Mouse (Mus musculus): Measurements from ENCODE around the gene Mad2l1bp. TPM values are rescaled to one million over a fixed set of nuclear protein-coding genes. Genes with fewer than 3 reads are reported as not detected.
A peak's percentile ranks its signal among the peaks of the same experiment; 100 is the strongest.

Mad2l1bp gene
- total RNA-seq (2015; ENCODE audit: low replicate concordance) = 33.0 and 66.5 TPM in 2 replicates
- total RNA-seq (2017; ENCODE audit: low replicate concordance) = 30.2 and 33.7 TPM in 2 replicates

DNA sequence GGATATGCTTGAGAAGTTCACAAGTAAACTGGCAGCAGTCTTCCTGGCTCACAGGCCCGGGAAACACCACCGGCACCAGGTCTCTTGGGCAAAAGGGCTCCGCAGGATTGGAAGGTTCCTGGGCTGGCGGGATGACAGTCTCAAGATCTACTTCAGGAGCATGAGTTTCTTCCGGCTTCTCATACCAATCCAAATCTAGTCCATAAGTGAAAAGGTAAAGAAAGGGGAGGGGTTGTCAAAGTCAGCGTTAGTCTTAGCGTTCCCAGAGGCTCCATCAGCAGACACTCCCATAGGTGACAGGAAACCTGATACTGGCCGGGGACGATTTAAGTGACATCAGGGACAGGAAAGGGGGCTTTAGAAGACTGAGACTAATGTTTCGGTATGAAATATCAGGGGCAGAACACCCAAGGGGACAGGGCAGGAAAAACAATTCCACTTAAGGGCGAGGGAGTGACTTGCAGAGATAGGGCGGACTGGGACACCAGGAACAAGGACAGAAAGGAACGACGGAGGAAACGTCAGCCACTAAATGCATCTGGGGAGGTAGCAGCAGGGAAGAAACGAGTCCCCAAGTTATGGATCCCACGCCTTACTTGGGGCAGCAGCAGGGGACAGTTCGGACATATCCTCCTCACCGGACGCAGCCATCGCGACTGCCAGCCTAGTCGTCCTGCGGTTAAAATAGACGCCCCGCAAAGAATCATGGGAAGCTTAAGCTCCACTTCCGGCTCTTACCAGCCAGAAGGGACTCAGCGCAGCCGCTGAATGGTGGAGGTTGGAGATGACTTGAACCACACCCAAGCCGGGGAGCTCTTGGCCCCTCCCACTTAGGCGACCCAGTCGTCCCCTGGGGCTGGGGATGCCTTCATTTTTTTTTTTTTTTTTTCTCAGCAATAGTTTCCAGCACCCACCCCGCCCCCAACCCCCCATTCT, at the start of gene Mad2l1bp:
Gene Mad2l1bp, minus strand, starts transcription at position 707 of the 936 bp plus-strand sequence.
- peak; percentile 88 for ATAC-seq (replicated peaks; ENCODE audit: low FRiP score, poor library complexity, severe bottlenecking)

DNA sequence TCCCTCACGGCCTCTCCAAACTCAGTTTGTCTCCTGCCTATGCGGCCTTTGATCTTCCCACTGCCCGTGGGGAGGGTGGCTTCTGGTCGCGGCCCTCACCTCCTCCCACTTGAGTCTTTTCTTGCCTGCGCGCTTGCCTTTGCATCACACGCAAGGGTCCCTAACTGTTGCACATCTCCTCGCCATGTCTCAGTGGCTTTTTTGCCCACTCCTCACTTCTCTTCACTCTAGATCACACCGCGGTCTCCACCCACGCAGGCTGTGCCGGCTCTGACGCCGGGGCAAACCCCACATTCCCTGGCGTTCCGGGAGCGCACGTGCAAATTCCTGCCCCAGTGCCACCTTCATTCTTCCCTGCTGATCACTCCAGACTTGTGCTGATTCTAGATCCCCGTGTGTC, 49.7 kb upstream of the Mad2l1bp start:
- ATAC-seq (replicated peaks; ENCODE audit: low FRiP score, poor library complexity, severe bottlenecking) = peak; percentile 39

DNA sequence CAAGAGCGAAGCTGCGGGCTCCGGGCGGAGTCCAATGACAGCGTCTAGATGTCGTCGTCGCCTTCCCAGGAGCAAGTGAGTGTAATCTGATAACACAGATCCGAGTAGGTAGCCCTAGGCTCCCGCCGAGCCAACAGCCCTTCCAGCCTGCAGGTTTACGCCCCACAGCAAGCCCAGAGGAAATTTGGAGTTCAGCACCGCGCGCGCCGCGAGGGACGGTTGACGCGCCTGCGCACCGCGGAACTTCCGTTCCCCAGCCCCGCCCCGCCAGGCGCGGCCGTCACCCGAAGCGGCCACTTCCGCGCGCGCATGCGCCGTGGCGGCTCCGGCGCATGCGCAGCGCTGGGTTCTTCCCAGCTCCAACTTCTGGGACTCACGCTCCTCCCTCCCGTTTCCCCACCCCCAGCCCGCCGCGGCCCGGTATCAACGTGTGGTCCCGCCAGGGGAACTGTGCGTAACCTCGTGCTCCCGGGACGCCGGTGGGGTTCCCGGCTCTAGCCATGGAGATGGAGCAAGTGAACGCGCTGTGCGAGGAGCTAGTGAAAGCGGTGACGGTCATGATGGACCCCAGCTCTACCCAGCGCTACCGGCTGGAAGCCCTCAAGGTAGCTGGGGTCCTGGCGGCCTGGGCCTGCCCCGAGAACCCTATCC, 49.2 kb upstream of the Mad2l1bp start, which contains the start of the genes Polh and Xpo5:
Gene Polh, minus strand, starts transcription at position 225 of the 651 bp plus-strand sequence.
Gene Xpo5, plus strand, starts transcription at position 362 of the 651 bp plus-strand sequence.
- ATAC-seq (replicated peaks; ENCODE audit: low FRiP score, poor library complexity, severe bottlenecking) = peak; percentile 89

DNA sequence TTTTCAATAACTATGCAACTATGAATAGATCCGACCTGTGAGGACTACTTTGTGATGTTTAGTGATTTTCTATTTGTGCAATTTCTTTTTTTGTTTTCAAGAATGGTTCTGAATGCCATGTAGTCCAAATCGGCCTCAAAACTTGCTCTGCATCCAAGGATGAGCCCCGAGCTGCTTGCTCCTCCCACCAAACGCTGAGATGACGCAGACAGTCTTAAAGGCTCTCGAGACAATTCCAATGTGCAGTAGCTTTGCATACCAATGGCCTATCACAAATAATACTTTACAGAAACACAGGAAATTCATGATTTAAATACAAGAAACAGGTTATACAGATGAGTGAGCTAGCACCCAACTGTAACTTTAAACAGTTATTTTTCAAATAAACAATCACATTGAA, 47.8 kb upstream of the Mad2l1bp start:
- peak; percentile 54; the same call in 1 of the 2 replicates for ATAC-seq (replicated peaks; ENCODE audit: low FRiP score, poor library complexity, severe bottlenecking)

DNA sequence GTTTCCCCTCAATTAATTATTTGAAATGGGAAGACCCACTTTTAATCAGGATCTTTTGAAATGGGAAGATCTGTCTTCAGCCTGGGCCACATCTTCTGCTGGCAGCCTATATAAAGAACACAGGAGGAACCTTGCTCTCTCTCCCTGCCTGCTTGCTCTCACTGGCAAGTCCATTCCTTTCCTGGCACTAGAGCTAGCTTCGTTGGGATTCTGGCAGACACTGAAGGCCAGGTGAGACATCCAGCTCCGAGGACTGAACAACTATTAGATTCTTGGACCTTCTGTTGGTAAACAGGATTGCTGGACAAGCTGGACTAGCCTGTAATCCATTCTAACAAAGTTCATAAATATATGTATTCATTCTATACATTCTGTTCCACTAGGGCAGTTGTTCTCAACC, 35.5 kb upstream of the Mad2l1bp start:
- no peak for ATAC-seq (replicated peaks; ENCODE audit: low FRiP score, poor library complexity, severe bottlenecking)

DNA sequence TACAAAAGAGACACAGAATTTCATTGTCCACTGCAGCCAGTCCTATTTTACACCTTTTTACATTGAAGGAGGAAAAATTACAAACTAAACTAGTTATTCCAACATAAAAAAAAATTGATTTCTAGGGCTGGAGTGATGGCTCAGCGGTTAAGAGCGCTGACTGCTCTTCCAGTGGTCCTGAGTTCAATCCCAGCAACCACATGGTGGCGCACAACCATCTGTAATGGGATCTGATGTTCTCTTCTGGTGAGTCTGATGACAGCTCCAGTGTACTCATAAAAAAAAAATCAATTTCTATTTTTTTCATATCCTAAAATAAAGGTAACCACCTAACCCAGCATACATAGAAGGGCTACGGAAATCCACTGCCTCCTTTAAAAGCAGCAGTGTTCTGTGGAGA, 28.9 kb upstream of the Mad2l1bp start:
- no peak for ATAC-seq (replicated peaks; ENCODE audit: low FRiP score, poor library complexity, severe bottlenecking)

DNA sequence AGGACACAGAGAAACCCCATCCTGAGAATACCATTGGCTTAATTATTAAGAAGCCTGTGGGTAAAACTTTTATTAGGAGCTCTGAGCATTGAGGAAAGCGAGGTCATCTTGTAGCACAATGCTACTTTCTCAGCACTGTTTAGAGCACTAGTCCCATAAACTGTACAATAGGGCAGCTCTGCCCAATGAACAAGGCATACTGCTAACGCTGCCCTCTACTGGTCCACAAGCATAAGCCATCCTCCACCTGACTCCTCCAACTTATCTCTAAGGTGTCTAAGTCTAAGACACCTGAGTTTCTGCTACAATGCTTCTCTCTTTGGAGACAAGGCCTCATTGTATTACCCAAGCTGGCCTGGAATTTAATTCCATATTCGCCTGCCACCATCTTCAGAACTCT, 17.2 kb upstream of the Mad2l1bp start:
- ATAC-seq (replicated peaks; ENCODE audit: low FRiP score, poor library complexity, severe bottlenecking) = peak; percentile 69

DNA sequence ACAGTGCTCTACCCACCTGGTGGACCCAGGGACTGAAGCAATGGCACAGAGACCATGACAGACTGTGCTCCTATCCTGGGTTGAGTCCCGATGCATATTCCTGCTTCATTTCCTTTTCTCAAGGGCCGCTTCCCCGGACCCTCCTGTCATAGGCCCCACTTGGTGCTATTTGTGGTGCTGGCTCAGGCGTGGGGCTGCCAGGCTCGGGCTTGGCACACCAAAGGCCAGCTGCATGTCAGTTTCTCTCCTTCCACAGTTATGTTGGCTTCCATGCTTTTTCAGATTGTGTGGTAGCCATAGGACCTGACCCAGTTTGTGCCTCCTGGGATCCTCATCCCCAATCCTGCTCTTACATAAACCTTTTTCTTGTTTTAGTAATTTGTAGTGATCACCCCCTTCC, 15.4 kb upstream of the Mad2l1bp start:
- ATAC-seq (replicated peaks; ENCODE audit: low FRiP score, poor library complexity, severe bottlenecking) = no peak

DNA sequence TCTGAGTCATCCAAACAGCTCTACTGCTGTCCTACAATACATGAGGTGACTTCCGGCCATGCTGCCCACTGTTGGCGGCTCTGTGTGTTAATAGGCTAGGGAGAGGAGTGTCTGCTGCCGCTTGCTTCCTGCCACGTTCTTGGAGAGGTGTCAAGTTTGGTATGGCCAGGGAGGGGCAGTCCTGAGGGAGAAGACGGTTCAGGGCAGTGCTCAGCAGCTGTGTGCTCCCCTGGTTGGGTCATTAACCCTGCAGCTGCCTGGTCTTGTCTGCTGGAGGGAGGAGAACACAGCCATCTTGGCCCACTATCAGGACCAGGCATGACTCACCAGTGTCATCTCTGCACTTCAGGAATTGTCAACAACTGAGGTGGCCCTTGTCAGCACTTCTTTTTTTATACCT, 15.0 kb upstream of the Mad2l1bp start:
- ATAC-seq (replicated peaks; ENCODE audit: low FRiP score, poor library complexity, severe bottlenecking) = peak; percentile 51

DNA sequence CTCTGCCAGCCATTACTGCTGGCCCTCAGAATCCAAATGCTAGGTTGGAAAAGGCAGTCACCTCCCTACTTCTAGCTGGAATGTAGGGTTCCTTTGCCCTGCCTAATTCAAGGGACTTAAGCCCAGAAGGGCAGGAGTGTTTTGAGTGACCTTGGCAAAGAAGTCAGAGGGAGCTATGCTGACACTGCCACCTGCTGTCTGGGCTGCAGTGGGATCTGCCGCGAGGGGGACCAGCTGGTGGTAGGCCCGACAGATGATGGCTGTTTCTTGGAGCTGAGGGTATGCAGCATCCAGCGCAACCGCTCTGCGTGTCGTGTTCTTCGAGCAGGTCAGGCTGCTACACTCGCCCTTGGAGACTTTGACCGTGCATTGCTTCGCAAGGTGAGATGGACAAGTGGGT, 13.7 kb upstream of the Mad2l1bp start:
- ATAC-seq (replicated peaks; ENCODE audit: low FRiP score, poor library complexity, severe bottlenecking) = no peak

DNA sequence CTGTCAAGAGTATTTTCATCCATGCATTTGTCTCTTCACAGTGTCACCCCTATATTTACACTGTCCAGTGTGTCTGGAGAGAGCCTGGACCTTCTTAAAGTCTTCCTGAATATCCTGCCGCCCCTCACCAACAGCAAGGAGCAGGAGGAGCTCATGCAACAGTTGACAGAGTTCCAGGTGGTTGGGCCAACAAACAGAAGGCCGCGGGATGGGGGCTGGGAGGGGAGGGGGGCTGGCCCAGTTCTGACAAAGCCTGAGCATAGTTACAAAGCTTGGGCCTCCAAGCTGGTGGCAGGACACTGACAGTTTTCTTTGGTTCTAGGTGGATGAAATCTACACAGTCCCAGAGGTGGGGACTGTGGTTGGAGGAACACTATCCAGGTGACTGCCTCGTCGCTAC, 12.9 kb upstream of the Mad2l1bp start:
- no peak for ATAC-seq (replicated peaks; ENCODE audit: low FRiP score, poor library complexity, severe bottlenecking)

DNA sequence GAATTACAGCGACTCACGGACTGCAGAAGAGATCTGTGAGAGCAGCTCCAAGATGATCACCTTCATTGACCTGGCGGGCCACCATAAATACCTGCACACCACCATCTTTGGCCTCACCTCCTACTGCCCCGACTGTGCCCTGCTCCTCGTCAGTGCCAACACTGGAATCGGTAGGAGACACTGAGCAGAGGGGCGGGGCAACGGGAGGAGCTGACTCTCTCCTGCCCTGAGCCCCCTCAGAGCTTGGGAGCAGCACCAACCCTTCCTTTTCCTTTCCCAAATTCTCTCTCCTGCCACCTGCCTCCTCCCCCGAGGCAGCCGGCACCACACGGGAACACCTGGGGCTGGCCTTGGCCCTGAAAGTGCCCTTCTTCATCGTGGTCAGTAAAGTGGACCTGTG, 12.1 kb upstream of the Mad2l1bp start:
- ATAC-seq (replicated peaks; ENCODE audit: low FRiP score, poor library complexity, severe bottlenecking) = no peak

DNA sequence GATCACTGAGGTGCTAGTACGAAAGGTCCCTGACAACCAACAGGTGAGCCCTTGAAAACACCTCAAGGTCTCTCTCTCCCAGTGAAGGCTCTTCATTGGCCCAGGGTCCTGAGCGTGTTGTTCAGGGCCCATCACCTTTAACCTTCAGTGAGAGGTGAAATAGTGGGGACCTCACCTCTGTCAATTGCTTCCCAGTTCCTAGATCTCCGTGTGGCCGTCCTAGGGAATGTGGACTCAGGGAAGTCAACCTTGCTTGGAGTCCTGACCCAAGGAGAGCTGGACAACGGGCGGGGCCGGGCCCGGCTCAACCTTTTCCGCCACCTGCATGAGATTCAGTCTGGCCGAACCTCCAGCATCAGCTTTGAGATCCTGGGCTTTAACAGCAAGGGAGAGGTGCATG, 11.4 kb upstream of the Mad2l1bp start:
- ATAC-seq (replicated peaks; ENCODE audit: low FRiP score, poor library complexity, severe bottlenecking) = no peak

DNA sequence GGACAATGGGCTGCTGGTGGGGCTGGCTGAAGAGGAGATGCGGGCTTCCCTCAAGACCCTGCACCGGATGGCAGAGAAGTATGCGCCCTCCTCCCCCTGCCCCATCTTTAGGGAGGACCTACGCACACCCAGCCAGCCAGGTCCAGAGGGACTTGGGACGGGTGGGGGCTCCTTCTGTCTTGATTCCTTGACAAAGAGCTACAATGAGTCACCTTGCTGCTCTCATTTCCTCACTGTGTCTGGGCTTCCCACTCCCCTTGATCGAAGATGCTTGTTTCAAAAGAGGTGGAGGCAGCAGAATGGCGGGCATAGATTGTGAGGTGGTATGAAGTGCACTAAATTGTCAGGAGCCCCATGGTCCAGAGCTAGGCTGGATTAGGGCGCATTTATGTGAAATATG, 10.9 kb upstream of the Mad2l1bp start:
- ATAC-seq (replicated peaks; ENCODE audit: low FRiP score, poor library complexity, severe bottlenecking) = no peak

DNA sequence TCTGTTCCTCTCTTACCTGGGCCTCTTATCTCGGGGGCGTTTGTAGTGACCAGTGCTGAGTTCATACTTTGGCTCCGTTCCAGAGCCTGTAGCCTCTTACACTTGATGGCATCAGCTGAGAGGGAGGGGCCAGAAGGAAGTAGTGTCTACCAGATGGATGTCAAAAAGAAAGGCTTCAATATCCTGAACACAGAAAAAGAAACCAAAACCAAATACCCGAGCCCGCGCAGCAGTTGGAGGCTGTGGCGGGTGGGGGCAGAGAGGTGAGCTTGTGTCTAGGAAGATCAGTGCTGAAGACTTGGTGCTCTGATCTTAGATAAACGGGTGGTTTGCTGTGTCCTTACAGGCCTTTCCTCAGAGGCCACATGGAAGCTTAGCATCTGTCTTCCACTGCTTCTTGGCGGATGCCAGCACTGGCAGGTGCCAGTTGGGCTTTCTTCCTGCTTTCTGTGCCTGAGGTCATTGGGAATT, 9.6 kb upstream of the Mad2l1bp start:
- ATAC-seq (replicated peaks; ENCODE audit: low FRiP score, poor library complexity, severe bottlenecking) = no peak

DNA sequence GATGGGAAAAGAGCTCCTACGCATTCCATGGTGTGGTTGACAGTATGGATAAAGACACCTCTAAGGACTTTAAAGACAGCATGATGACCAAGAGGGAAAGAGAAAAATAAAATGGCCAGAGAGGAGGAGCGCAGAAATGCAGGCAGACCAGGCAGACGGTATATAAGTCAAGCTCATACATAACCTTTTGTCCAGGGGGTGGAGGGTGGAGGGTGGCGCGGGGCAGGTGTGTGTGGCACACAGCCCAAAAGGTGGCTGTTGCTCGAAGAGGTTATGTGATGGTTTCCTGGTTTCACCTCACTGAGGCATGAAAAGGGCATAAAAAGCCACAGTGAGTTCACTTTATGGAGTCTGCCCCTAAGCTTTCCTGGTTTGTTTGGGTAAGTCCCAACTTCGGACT, 9.2 kb upstream of the Mad2l1bp start:
- ATAC-seq (replicated peaks; ENCODE audit: low FRiP score, poor library complexity, severe bottlenecking) = no peak

DNA sequence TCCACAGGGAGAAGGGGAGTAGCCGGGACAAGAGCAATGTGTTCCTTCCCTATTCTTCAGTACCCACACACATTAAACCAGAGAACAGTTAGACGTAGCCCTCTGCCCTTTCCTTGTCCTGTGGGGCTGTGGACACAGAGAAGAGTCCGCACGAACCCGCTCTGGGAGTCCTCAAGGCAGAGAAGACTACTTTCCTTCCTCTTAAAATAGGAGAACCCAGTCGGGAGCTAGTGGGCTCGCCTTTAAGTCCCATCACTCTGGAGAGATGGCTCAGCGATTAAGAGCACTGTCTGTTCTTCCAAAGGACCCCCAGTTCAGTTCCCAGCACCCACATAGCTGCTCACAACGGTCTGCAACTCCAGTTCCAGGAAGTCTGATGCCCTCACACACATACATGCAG, 8.4 kb upstream of the Mad2l1bp start:
- ATAC-seq (replicated peaks; ENCODE audit: low FRiP score, poor library complexity, severe bottlenecking) = no peak

DNA sequence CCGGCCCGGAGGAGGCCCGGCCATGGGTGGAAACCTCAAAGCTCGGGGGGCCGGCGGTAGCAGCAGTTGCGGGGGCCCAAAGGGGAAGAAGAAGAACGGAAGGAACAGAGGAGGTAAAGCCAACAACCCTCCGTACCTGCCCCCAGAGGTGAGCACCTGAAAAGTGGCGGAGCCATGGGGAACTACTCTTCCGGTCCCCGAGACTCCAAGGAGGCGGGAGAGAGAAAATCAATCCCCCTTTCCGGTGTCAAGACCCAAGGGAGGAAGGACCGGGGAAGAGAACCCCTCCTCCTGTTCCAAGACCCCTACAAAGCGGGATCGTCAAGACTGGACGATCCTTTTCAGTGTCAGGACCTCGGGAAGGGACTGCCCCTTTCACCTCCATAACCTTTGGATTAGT, 7.8 kb upstream of the Mad2l1bp start:
- no peak for ATAC-seq (replicated peaks; ENCODE audit: low FRiP score, poor library complexity, severe bottlenecking)

DNA sequence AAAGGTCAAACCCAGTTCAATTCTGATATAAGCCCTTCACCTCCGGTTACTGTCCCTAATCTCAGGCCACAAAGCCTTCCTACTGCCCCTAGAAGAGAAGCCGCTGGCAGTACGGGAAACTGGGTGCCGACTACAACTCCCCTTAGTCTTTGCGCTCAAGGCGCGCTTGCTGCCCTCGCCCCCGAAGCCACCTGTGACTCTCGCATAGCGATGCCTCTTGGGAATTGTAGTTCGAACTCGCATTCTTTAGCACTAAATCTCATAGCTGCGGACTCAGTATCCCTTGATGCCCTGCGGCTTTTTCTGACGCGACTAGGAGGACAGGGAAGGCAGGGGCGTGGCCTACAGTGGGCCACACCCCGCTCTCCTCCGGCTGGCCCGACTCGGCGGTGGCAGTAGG, 7.3 kb upstream of the Mad2l1bp start, which contains the start of gene Gtpbp2:
Gene Gtpbp2, plus strand, starts transcription at position 347 of the 400 bp plus-strand sequence.
- ATAC-seq (replicated peaks; ENCODE audit: low FRiP score, poor library complexity, severe bottlenecking) = peak; percentile 71

DNA sequence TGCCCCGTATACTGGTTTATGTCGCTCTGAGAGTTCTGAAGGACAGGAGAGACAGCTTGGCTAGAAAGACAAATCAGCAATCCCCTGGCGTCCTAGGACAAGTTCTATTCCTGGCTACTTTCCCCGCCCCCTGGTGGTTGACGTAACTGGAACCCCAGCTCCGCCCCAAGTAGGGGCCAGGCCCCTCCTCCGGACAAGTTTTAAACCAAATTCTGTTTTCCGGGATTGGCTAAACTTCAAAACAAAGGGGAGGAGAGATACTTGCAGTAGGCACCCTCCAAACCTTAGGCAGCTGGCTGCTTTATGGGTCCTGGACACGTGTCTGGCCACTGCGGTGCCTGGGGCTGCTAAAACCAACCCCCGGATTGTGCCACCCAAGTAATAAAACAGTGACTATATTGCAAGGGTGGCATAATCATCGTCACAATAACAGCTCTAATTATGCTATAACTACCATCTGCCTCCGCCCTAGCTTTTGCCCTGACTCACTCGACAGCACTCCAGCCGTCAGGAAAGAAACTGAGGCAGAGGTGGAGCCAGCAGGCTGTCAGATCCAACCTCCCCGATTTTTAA, 6.8 kb upstream of the Mad2l1bp start:
- ATAC-seq (replicated peaks; ENCODE audit: low FRiP score, poor library complexity, severe bottlenecking) = peak; percentile 65

All from erythroblast, adult 5-6 weeks (primary cell).